Comparison of ENCODE assay signal across 19 mouse cellular contexts in genomic region chr4:133156422-133156821, GRCm38 (mm10). TPM values are rescaled to one million over a fixed set of nuclear protein-coding genes. Genes with fewer than 3 reads are reported as not detected.
A peak's percentile ranks its signal among the peaks of the same experiment; 100 is the strongest.
DNase-seq lines count a peak whose midpoint lies in the region; ATAC-seq and TF ChIP-seq lines count a peak whose summit lies in the region.
"Had no signal": no experiment of that assay in that cellular context is flagged by ENCODE, and none has a peak within 500 bp of the region (broad histone marks: within the 10 kb centered on the region; RNA-seq: fewer than 3 reads in every experiment).

No protein-coding gene starts in this region.

- no peaks in the 10 kb centered on the region for H3K9me3 ChIP-seq in stomach, embryonic 16.5 days (replicated peaks; ENCODE audit: control insufficient read depth, low read length)
- H3K9me3 ChIP-seq: neural tube, embryonic 12.5 days had no signal

- no peak for ATAC-seq in stomach, embryonic 16.5 days (ENCODE audit: insufficient read depth, low FRiP score)
- ATAC-seq: lung, postnatal 0 days had no signal

- DNase-seq in heart, adult 11 months: peak; percentile 91
- DNase-seq in heart, adult 8-10 months (ENCODE audit: low spot score): no peak
- DNase-seq in layer of hippocampus, adult 2 months (ENCODE audit: low spot score in 2 of 2): no peak
- DNase-seq in layer of hippocampus, postnatal 14 days (ENCODE audit: low spot score in 2 of 2): no peak
- no peak for DNase-seq in spleen, adult 2 months (ENCODE audit: low read depth in 1 of 2, low spot score in 2 of 2)
- no peak for DNase-seq in spleen, adult 18-20 months
- no peak for DNase-seq in left cerebral cortex, adult 11 months (ENCODE audit: low spot score)
- DNase-seq: kidney, adult 8-10 months; kidney, postnatal 36 days; liver; right cerebral cortex, postnatal 14 days had no signal

- TF ChIP-seq CTCF in layer of hippocampus, adult 2 months (conservative IDR thresholded peaks at IDR 0.05): no peak
- TF ChIP-seq CTCF in spleen, adult 2 months (IDR thresholded peaks at IDR 0.05; ENCODE audit: extremely low read depth, insufficient read depth, insufficient read length, insufficient replicate concordance): no peak

- H3K4me3 ChIP-seq in layer of hippocampus, adult 2 months: no peak overlapping the region
- H3K4me3 ChIP-seq in spleen, adult 2 months (ENCODE audit: extremely low read depth, insufficient read depth, insufficient read length): no peak overlapping the region
- no peak overlapping the region for H3K4me3 ChIP-seq in stomach, embryonic 16.5 days (replicated peaks; ENCODE audit: low read length)
- H3K4me3 ChIP-seq: erythroblast, embryonic 14.5 days; neural tube, embryonic 12.5 days had no signal

- 54% methylated on average over 4 of the region's 4 CpGs for WGBS in spleen, adult 2 months
- WGBS in stomach, embryonic 16.5 days: 71% methylated on average over 4 of the region's 4 CpGs

- H3K27me3 ChIP-seq in spleen, adult 2 months (ENCODE audit: control insufficient read depth, insufficient read depth, low read length): no peaks in the 10 kb centered on the region
- H3K27me3 ChIP-seq in stomach, embryonic 16.5 days (ENCODE audit: control insufficient read depth, insufficient read depth, low read length): no peaks in the 10 kb centered on the region
- H3K27me3 ChIP-seq: neural tube, embryonic 12.5 days had no signal

- H3K36me3 ChIP-seq in spleen, adult 2 months (ENCODE audit: control insufficient read depth, insufficient read depth, low read length): peaks cover 4% of the 10 kb centered on the region
- H3K36me3 ChIP-seq in stomach, embryonic 16.5 days (ENCODE audit: control insufficient read depth, insufficient read depth, low read length): no peaks in the 10 kb centered on the region
- H3K36me3 ChIP-seq: neural tube, embryonic 12.5 days had no signal

- no peak overlapping the region for H3K4me2 ChIP-seq in stomach, embryonic 16.5 days (ENCODE audit: low read depth, low read length)
- H3K4me2 ChIP-seq: neural tube, embryonic 12.5 days had no signal

- peak overlapping the region; percentile 61 for H3K27ac ChIP-seq in layer of hippocampus, adult 2 months
- peak overlapping the region; percentile 38 for H3K27ac ChIP-seq in spleen, adult 2 months (ENCODE audit: insufficient read depth, low read length)
- peak overlapping the region; percentile 33; the same call in 1 of the 2 replicates for H3K27ac ChIP-seq in stomach, embryonic 16.5 days (ENCODE audit: low read length)
- H3K27ac ChIP-seq: neural tube, embryonic 12.5 days had no signal

- TF ChIP-seq POLR2A in spleen, adult 2 months (IDR thresholded peaks at IDR 0.05; ENCODE audit: low read depth, low read length): no peak

- H3K4me1 ChIP-seq in spleen, adult 2 months (ENCODE audit: control insufficient read depth, insufficient read depth, insufficient read length): peaks cover 45% of the 10 kb centered on the region
- 0 out of 2 replicates have a peak, but pooled peaks cover 4% of the 10 kb centered on the region for H3K4me1 ChIP-seq in stomach, embryonic 16.5 days (ENCODE audit: control insufficient read depth, insufficient read depth, low read length)

- no peak overlapping the region for H3K9ac ChIP-seq in stomach, embryonic 16.5 days (ENCODE audit: low read length)
- H3K9ac ChIP-seq: neural tube, embryonic 12.5 days had no signal

RNA-seq across cellular contexts. Expression of gene Wasf2, which starts 26.1 kb away (rescaled TPM):
- 10 to 100 TPM; 64.1 to 87.2 (median 71.5) TPM for total RNA-seq in heart, adult 8-10 months (2022)
- 10 to 100 TPM; 32.0 to 33.1 TPM for total RNA-seq in layer of hippocampus, adult 2 months (2021)
- 10 to 100 TPM; 37.4 to 45.0 TPM for total RNA-seq in layer of hippocampus, postnatal 14 days (2021)
- polyA plus RNA-seq in spleen, adult 2 months (2012; rRNA removed): 76.2 and 87.6 TPM in 2 replicates
- polyA plus RNA-seq in stomach, embryonic 16.5 days (2015; fragmentation: Nextera tagmentation; extraction: Ambion mirVana): 84.3 and 98.6 TPM in 2 replicates

RNA-seq across cellular contexts. Expression of gene Cd164l2, which starts 55.5 kb away (rescaled TPM):
- total RNA-seq in heart, adult 8-10 months (2022): not detected
- 1 to 10 TPM; 2.3 to 4.2 TPM for total RNA-seq in layer of hippocampus, adult 2 months (2021)
- total RNA-seq in layer of hippocampus, postnatal 14 days (2021): 1 to 10 TPM; 2.6 to 4.8 TPM
- polyA plus RNA-seq in spleen, adult 2 months (2012; rRNA removed): 0.19 and 0.54 TPM in 2 replicates
- polyA plus RNA-seq in stomach, embryonic 16.5 days (2015; fragmentation: Nextera tagmentation; extraction: Ambion mirVana): 9.2 and 9.5 TPM in 2 replicates
- total RNA-seq: hematopoietic stem cell, adult 5-6 weeks; megakaryocyte, adult 5-6 weeks; MEL; monocyte, adult 5-6 weeks had no signal
- polyA plus RNA-seq: erythroblast, embryonic 14.5 days had no signal

RNA-seq across cellular contexts. Expression of gene Gpr3, which starts 55.9 kb away (rescaled TPM):
- not detected for total RNA-seq in heart, adult 8-10 months (2022)
- total RNA-seq in layer of hippocampus, adult 2 months (2021): 1 to 10 TPM; 5.0 to 5.3 TPM
- 1 to 10 TPM; 8.2 to 9.2 TPM for total RNA-seq in layer of hippocampus, postnatal 14 days (2021)
- 0.02 TPM in 1 of 2 replicates, not detected in the other for polyA plus RNA-seq in spleen, adult 2 months (2012; rRNA removed)
- polyA plus RNA-seq in stomach, embryonic 16.5 days (2015; fragmentation: Nextera tagmentation; extraction: Ambion mirVana): 0.12 TPM in 1 of 2 replicates, not detected in the other
- total RNA-seq: megakaryocyte, adult 5-6 weeks; monocyte, adult 5-6 weeks had no signal
- polyA plus RNA-seq: erythroblast, embryonic 14.5 days; lung, postnatal 0 days had no signal

Comparison
In these comparisons a context has a peak if more than half of its experiments do, and no peak if none do; other contexts are left out.
1. RNA of gene Gpr3, which starts 55.9 kb away (total RNA-seq): 8.2 to 9.2 TPM in layer of hippocampus, postnatal 14 days and 5.0 to 5.3 TPM in layer of hippocampus, adult 2 months; not detected in heart, adult 8-10 months; every median in the first group is over 4 times any median in the second.
2. Peak in every context shown above with its lines, with median percentiles within 50 percentile points of each other: H3K27ac ChIP-seq.